ENCODE assay signal across 18 mouse cellular contexts in genomic region chr16:50211231-50211630, GRCm38 (mm10).
"Had no signal": no experiment of that assay in that cellular context is flagged by ENCODE, and none has a peak within 500 bp of the region (broad histone marks: within the 10 kb centered on the region; RNA-seq: fewer than 3 reads in every experiment).

No protein-coding gene starts in this region.

- ATAC-seq: liver, postnatal 0 days; lung, postnatal 0 days; midbrain, embryonic 15.5 days had no signal

- DNase-seq: kidney, postnatal 10 days; kidney, postnatal 4 days; left cerebral cortex, postnatal 4 days; liver, postnatal 0 days; lung, embryonic 14.5 days; thymus, adult 18-20 months; thymus, postnatal 36 days had no signal

- H3K4me2 ChIP-seq: kidney, embryonic 15.5 days; limb, embryonic 12.5 days; limb, embryonic 15.5 days; liver, embryonic 11.5 days; lung, embryonic 14.5 days; midbrain, embryonic 12.5 days; midbrain, embryonic 15.5 days; neural tube, embryonic 13.5 days had no signal

- H3K27ac ChIP-seq: kidney, embryonic 15.5 days; limb, embryonic 12.5 days; liver, embryonic 14.5 days; macrophage; midbrain, embryonic 12.5 days; midbrain, embryonic 15.5 days; neural tube, embryonic 13.5 days had no signal

- H3K36me3 ChIP-seq: limb, embryonic 15.5 days; midbrain, embryonic 12.5 days; midbrain, embryonic 15.5 days had no signal

- H3K27me3 ChIP-seq: kidney, embryonic 15.5 days; limb, embryonic 12.5 days; limb, embryonic 15.5 days; midbrain, embryonic 12.5 days; midbrain, embryonic 15.5 days; neural tube, embryonic 13.5 days had no signal

- H3K4me3 ChIP-seq: kidney, embryonic 15.5 days; limb, embryonic 12.5 days; limb, embryonic 15.5 days; midbrain, embryonic 12.5 days; midbrain, embryonic 15.5 days; myocyte; neural tube, embryonic 13.5 days had no signal

- H3K9ac ChIP-seq: kidney, embryonic 15.5 days; limb, embryonic 12.5 days; limb, embryonic 15.5 days; liver, embryonic 14.5 days; liver, postnatal 0 days; lung, embryonic 14.5 days; midbrain, embryonic 12.5 days; midbrain, embryonic 15.5 days; neural tube, embryonic 13.5 days had no signal

- H3K4me1 ChIP-seq: kidney, embryonic 15.5 days; limb, embryonic 12.5 days; midbrain, embryonic 12.5 days; midbrain, embryonic 15.5 days had no signal

- H3K9me3 ChIP-seq: kidney, embryonic 15.5 days; limb, embryonic 12.5 days; limb, embryonic 15.5 days; midbrain, embryonic 12.5 days; midbrain, embryonic 15.5 days; neural tube, embryonic 13.5 days had no signal
